Mouse (Mus musculus) kidney, embryonic 15.5 days (tissue): ENCODE data around the gene Chrna3. TPM values are rescaled to one million over a fixed set of nuclear protein-coding genes. Genes with fewer than 3 reads are reported as not detected.

Source experiments
- ATAC-seq: fragments of 200-750 bp; cut with Nextera tagmentation; replicated peaks from 2 replicates; pipeline ENCODE4 v1.8.0; 2017; ENCODE audit warnings: moderate TSS enrichment; ENCODE audit not compliant: low FRiP score
- H3K27ac ChIP-seq: fragments of 300-500 bp; sonication (generic); 2 replicates; pipeline ENCODE4 v1.5.1; 2015; ENCODE audit warnings: mild to moderate bottlenecking, inconsistent platforms
- H3K27me3 ChIP-seq: fragments of 300-500 bp; sonication (generic); 2 replicates; pipeline ENCODE4 v1.6.1; 2015; ENCODE audit warnings: inconsistent platforms
- H3K36me3 ChIP-seq: fragments of 300-500 bp; sonication (generic); 2 replicates; pipeline ENCODE4 v1.6.1; 2015; ENCODE audit warnings: inconsistent platforms
- H3K4me1 ChIP-seq: fragments of 300-500 bp; sonication (generic); 2 replicates; pipeline ENCODE4 v1.6.1; 2015; ENCODE audit warnings: inconsistent platforms
- H3K4me2 ChIP-seq: fragments of 300-500 bp; sonication (generic); 2 replicates; pipeline ENCODE4 v1.6.1; 2015; ENCODE audit warnings: moderate library complexity, mild to moderate bottlenecking, inconsistent platforms
- H3K4me3 ChIP-seq: fragments of 300-500 bp; sonication (generic); replicated peaks from 2 replicates; pipeline ENCODE4 v1.5.1; 2015; ENCODE audit warnings: mild to moderate bottlenecking, inconsistent platforms
- H3K9ac ChIP-seq: fragments of 300-500 bp; sonication (generic); 2 replicates; pipeline ENCODE4 v1.6.1; 2015; ENCODE audit warnings: mild to moderate bottlenecking, inconsistent platforms
- H3K9me3 ChIP-seq: fragments of 300-500 bp; sonication (generic); replicated peaks from 2 replicates; pipeline ENCODE4 v1.6.1; 2016; ENCODE audit warnings: inconsistent platforms
- WGBS: fragments of 180-500 bp; shearing (Covaris S2); methylation state at CpG from one replicate; pipeline ENCODE4 v1.1.7; 2015; ENCODE audit warnings: mixed read lengths; 5-methylcytosine and 5-hydroxymethylcytosine counted together
- polyA plus RNA-seq: library from polyadenylated mRNA; unstranded; fragments of >200 nt; fragmentation: Nextera tagmentation; extraction: Ambion mirVana; gene quantifications from 2 replicates; pipeline ENCODE4 v1.2.1, GENCODE M21; 2015

Gene Chrna3
- polyA plus RNA-seq, 1 experiment from 2014 or later, result 1.6 TPM

GRCm38 (mm10) chr9:55038948-55039347 is 12.6 kb upstream of the Chrna3 start:
- Histone ChIP-seq H3K4me3 (no peak overlapping the region), H3K36me3 (no peaks in the 10 kb centered on the region), H3K27me3 (no peaks in the 10 kb centered on the region), H3K4me2 (no peak overlapping the region), H3K9me3 (no peaks in the 10 kb centered on the region), H3K27ac (no peak overlapping the region), H3K9ac (no peak overlapping the region), H3K4me1 (no peaks in the 10 kb centered on the region)
- no peak for ATAC-seq
- WGBS, result 72% methylated on average over 8 of the region's 8 CpGs

GRCm38 (mm10) chr9:55031435-55032167 is 5.2 kb upstream of the Chrna3 start:
- no peak overlapping the region for H3K9ac ChIP-seq
- no peak overlapping the region for H3K27ac ChIP-seq
- H3K27me3 ChIP-seq, result peaks cover 24% of the 10 kb centered on the region
- WGBS, result 69% methylated on average over 6 of the region's 6 CpGs
- no peaks in the 10 kb centered on the region for H3K36me3 ChIP-seq
- no peak overlapping the region for H3K4me2 ChIP-seq
- ATAC-seq, result no peak
- H3K4me3 ChIP-seq, result no peak overlapping the region
- H3K4me1 ChIP-seq, result peaks cover under 1% of the 10 kb centered on the region
- no peaks in the 10 kb centered on the region for H3K9me3 ChIP-seq

- Histone ChIP-seq H3K9me3 (no peaks in the 10 kb centered on the region), H3K27me3 (peaks cover 52% of the 10 kb centered on the region), H3K36me3 (no peaks in the 10 kb centered on the region), H3K4me1 (peaks cover 12% of the 10 kb centered on the region), H3K9ac (no peak overlapping the region), H3K4me2 (peak overlapping the region; percentile 61), H3K27ac (no peak overlapping the region), H3K4me3 (peak overlapping the region; percentile 32)
- WGBS, result 11% methylated on average over 38 of the region's 38 CpGs
- no peak; the same call in 1 of the 2 replicates for ATAC-seq
These were observed 658 bp downstream of the Chrna3 start for GRCm38 (mm10) chr9:55025534-55026274.

- Histone ChIP-seq H3K9ac (no peak overlapping the region), H3K4me1 (peaks cover 12% of the 10 kb centered on the region), H3K4me3 (no peak overlapping the region), H3K9me3 (no peaks in the 10 kb centered on the region), H3K36me3 (no peaks in the 10 kb centered on the region), H3K27ac (no peak overlapping the region), H3K27me3 (peaks cover 48% of the 10 kb centered on the region), H3K4me2 (no peak overlapping the region)
- ATAC-seq, result no peak
- WGBS, result 43% methylated on average over 13 of the region's 13 CpGs
These were observed 2.3 kb downstream of the Chrna3 start for GRCm38 (mm10) chr9:55023902-55024583.

GRCm38 (mm10) chr9:55023326-55023725 is 3.0 kb downstream of the Chrna3 start:
- no peak overlapping the region for H3K4me2 ChIP-seq
- ATAC-seq, result no peak
- H3K9ac ChIP-seq, result no peak overlapping the region
- peaks cover 12% of the 10 kb centered on the region for H3K4me1 ChIP-seq
- no peak overlapping the region for H3K4me3 ChIP-seq
- no peaks in the 10 kb centered on the region for H3K36me3 ChIP-seq
- no peaks in the 10 kb centered on the region for H3K9me3 ChIP-seq
- H3K27ac ChIP-seq, result no peak overlapping the region
- WGBS, result 85% methylated on average over 5 of the region's 5 CpGs
- H3K27me3 ChIP-seq, result peaks cover 48% of the 10 kb centered on the region

- no peaks in the 10 kb centered on the region for H3K36me3 ChIP-seq
- H3K27me3 ChIP-seq, result 0 out of 2 replicates have a peak, but pooled peaks cover 5% of the 10 kb centered on the region
- H3K4me2 ChIP-seq, result no peak overlapping the region
- no peak overlapping the region for H3K4me3 ChIP-seq
- no peak overlapping the region for H3K27ac ChIP-seq
- 72% methylated on average over 3 of the region's 3 CpGs for WGBS
- ATAC-seq, result no peak
- no peaks in the 10 kb centered on the region for H3K4me1 ChIP-seq
- H3K9ac ChIP-seq, result no peak overlapping the region
- no peaks in the 10 kb centered on the region for H3K9me3 ChIP-seq
These were observed 9.4 kb downstream of the Chrna3 start for GRCm38 (mm10) chr9:55016926-55017325.

- Histone ChIP-seq H3K4me1 (no peaks in the 10 kb centered on the region), H3K9ac (no peak overlapping the region), H3K36me3 (no peaks in the 10 kb centered on the region), H3K4me2 (no peak overlapping the region), H3K4me3 (no peak overlapping the region), H3K9me3 (no peaks in the 10 kb centered on the region), H3K27me3 (no peaks in the 10 kb centered on the region), H3K27ac (no peak overlapping the region)
- WGBS, result 33% methylated on average over 6 of the region's 6 CpGs
- no peak for ATAC-seq
These were observed 15.6 kb downstream of the Chrna3 start for GRCm38 (mm10) chr9:55010588-55011350.

- Histone ChIP-seq H3K36me3 (no peaks in the 10 kb centered on the region), H3K9ac (no peak overlapping the region), H3K4me2 (no peak overlapping the region), H3K4me3 (no peak overlapping the region), H3K27ac (no peak overlapping the region), H3K9me3 (no peaks in the 10 kb centered on the region), H3K27me3 (0 out of 2 replicates have a peak, but pooled peaks cover 2% of the 10 kb centered on the region), H3K4me1 (no peaks in the 10 kb centered on the region)
- ATAC-seq, result no peak
- 68% methylated on average over 2 of the region's 2 CpGs for WGBS
These were observed 16.7 kb downstream of the Chrna3 start for GRCm38 (mm10) chr9:55009692-55010091.

- WGBS, result 83% methylated on average over 4 of the region's 4 CpGs
- Histone ChIP-seq H3K27ac (no peak overlapping the region), H3K4me2 (no peak overlapping the region), H3K4me3 (no peak overlapping the region), H3K9me3 (no peaks in the 10 kb centered on the region), H3K36me3 (no peaks in the 10 kb centered on the region), H3K27me3 (0 out of 2 replicates have a peak, but pooled peaks cover 2% of the 10 kb centered on the region), H3K4me1 (no peaks in the 10 kb centered on the region), H3K9ac (no peak overlapping the region)
- ATAC-seq, result no peak
These were observed 22.8 kb downstream of the Chrna3 start for GRCm38 (mm10) chr9:55003609-55004008.

- H3K27ac ChIP-seq, result no peak overlapping the region
- H3K9me3 ChIP-seq, result no peaks in the 10 kb centered on the region
- 89% methylated on average over 3 of the region's 3 CpGs for WGBS
- no peaks in the 10 kb centered on the region for H3K36me3 ChIP-seq
- no peak overlapping the region for H3K4me3 ChIP-seq
- 0 out of 2 replicates have a peak, but pooled peaks cover 3% of the 10 kb centered on the region for H3K27me3 ChIP-seq
- no peak for ATAC-seq
- H3K4me2 ChIP-seq, result no peak overlapping the region
- no peak overlapping the region for H3K9ac ChIP-seq
- no peaks in the 10 kb centered on the region for H3K4me1 ChIP-seq
These were observed 30.7 kb downstream of the Chrna3 start for GRCm38 (mm10) chr9:54995645-54996044.

- 46% methylated on average over 3 of the region's 3 CpGs for WGBS
These were observed 32.0 kb downstream of the Chrna3 start for GRCm38 (mm10) chr9:54994381-54994780.

More at GRCm38 (mm10) chr9:54994381-54994780, 32.0 kb downstream of the Chrna3 start:
- H3K4me2 ChIP-seq, result no peak overlapping the region
- no peaks in the 10 kb centered on the region for H3K4me1 ChIP-seq
- no peak overlapping the region for H3K27ac ChIP-seq
- no peak overlapping the region for H3K4me3 ChIP-seq
- no peak for ATAC-seq
- H3K36me3 ChIP-seq, result no peaks in the 10 kb centered on the region
- no peaks in the 10 kb centered on the region for H3K9me3 ChIP-seq
- H3K9ac ChIP-seq, result no peak overlapping the region
- 0 out of 2 replicates have a peak, but pooled peaks cover 3% of the 10 kb centered on the region for H3K27me3 ChIP-seq
